Mouse (Mus musculus) cerebellum, postnatal 25 days (tissue): ENCODE data around the gene 2210010C04Rik.

Source experiments
- DNase-seq, 2 experiments: peaks; one replicate each; pipeline ENCODE4 v3.0.0; 2021; ENCODE audit warnings: mixed read lengths in 2 of 2

The 2210010C04Rik gene

GRCm38 (mm10) chr6:41035409-41035808, at the start of gene 2210010C04Rik:
Gene 2210010C04Rik, minus strand, starts transcription at chr6:41035509.
- no peak for DNase-seq

DNA sequence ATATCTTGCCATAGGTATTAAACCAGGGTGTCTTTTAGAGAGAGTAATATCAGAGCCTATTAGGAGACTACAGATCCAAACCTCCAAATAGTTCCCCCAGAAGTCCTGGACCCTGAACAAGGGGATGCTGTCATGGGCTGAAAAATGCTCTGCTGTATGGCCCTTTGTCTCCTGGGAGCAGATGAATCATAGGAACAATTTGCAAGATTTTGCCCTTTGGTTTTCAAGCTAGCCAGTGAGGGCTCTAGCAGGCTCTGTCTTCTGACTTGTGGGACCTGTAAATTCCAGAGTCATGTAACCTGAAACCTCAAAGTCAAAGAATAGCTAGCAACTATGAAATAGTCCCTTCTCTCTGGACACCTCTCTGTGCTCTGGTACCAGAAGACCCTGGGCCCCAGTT, 44.8 kb upstream of the 2210010C04Rik start:
- no peak for DNase-seq

DNA sequence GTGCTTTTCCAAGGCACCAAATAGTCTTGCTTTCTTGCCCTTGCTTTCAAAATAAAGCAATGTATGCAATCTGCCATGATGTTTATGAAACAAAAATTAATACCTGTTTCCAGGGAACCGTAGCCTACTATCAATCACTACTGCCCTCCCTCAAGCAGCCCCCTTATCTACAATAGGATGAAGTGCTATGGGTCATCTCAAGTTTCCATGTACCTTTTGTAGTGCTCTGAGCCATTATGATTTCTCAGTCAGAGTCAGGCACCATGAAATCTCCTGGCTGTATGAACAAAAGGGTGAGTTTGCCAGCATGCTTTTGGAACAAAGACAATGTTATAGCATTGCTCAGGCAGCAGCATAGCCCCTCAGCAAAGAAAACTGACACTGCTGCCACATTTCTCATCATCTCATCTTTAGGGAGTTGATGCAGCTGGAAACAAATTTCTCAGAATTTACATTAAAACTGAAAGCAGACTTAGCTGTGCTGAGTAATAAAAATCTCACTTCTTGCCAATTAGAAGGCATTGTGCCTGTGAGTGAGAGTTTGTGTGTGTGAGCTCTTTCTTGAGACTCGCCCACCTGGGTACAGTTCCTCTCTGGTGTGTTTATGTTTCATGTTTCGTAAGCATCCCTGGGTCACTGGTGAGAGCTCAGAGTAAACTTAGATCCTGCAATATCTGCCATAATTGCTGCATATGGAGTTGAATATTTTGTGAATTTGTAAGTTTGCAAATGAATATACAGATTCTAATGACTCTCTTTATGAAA, 43.4 kb upstream of the 2210010C04Rik start:
- no peak for DNase-seq

DNA sequence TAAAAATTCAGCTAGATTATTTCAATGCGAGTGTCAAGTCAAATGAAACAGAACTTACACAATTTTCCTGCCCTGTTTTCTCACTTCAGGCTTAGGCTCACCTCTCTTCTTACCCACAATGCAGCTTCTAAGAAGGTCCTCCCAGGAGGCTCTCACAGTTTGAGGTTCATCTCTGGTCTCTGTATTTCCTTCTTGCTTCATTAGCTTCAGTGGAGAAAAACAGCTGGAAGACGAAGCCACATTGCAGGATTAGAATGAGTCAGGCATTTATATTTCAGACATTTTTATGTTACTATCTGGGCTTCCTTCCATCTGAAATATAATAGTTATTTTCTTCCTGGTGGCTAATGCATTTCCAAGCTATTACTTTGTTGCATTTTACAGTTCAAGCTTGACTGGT, 40.4 kb upstream of the 2210010C04Rik start:
- DNase-seq, result no peak

- DNase-seq, result no peak
These were observed 28.0 kb upstream of the 2210010C04Rik start for GRCm38 (mm10) chr6:41063332-41063731.

GRCm38 (mm10) chr6:41062746-41063145, 27.4 kb upstream of the 2210010C04Rik start:
- DNase-seq, result no peak

DNA sequence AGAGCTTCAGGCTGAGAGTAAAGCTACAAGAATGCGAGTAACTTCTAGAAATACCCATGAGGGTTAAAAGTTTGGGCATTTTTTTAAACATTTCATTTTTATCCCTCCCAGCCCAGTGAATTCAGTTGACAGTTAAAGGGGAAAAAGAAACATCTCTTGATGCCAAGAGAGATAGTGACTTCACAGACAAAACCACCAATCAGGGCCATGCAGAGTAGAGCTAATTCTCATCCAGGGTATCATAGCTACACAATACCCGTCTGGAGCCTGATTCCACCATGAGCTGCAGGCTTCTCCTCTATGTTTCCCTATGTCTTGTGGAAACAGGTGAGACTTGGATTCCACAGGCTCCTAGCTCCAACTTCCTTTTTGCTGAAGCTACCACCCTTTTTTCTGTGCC, 26.8 kb upstream of the 2210010C04Rik start:
- no peak for DNase-seq

DNA sequence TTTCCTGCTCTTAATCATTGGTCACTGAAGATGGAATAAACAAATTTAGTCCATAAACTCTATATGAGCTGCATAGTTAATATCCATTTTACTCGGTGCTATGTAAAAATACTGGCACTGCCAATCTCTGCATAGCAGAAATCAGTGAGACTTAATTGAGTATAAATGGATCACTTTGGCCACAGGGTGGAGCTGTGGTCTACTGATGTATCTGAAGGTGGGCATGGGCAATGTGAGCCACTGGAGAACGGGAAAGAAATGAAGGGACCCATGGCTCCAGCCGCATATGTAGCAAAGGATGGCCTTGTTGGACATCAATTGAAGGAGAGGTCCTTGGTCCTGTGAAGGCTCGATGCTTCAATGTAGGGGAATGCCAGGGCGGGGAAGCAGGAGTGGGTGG, 25.8 kb upstream of the 2210010C04Rik start:
- no peak for DNase-seq

- no peak for DNase-seq
These were observed 22.3 kb upstream of the 2210010C04Rik start for GRCm38 (mm10) chr6:41057653-41058052.

DNA sequence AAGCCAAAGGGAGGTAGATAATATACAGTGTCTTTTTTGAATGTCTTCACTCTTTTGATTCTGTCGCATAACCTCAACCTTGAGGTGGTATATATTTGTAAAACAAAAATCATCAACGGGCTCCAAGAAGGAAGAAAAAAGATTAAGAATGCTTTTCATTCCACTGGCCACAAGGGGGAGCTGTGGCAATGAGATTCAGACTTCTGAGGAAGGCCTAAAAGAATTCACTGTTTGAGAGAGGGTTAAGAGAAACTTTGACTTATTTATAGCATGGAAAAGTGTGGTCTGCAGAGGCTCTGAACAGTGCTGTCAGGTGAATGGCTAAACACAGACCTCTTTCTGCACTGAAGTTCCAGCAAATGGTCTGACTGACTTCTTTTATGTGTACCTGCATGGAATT, 20.3 kb upstream of the 2210010C04Rik start:
- DNase-seq, result peak in 1 of 2 experiments; percentile 20

GRCm38 (mm10) chr6:41054379-41054778, 19.1 kb upstream of the 2210010C04Rik start:
- DNase-seq, result no peak

GRCm38 (mm10) chr6:41051824-41052223, 16.5 kb upstream of the 2210010C04Rik start:
- DNase-seq, result no peak

- no peak for DNase-seq
These were observed 13.3 kb upstream of the 2210010C04Rik start for GRCm38 (mm10) chr6:41048602-41049001.

DNA sequence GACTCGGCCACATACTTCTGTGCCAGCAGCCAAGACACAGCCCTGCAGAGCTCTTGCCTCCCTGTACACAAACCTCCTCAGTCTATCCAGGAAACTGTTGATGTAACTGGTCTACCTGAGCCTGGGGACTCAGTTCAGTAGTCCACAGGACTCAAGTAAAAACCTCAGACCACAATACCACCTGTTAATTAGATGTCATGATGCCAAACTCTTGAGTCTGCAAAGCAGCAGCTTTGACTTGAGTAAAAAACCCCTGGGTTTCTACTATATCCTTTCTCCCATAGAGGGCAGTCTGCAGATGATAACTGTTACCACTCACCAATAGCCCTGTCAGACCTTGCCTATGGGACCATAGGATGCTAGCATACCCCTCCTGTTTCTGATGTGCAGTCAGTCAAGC, 12.7 kb upstream of the 2210010C04Rik start:
- DNase-seq, result no peak

DNA sequence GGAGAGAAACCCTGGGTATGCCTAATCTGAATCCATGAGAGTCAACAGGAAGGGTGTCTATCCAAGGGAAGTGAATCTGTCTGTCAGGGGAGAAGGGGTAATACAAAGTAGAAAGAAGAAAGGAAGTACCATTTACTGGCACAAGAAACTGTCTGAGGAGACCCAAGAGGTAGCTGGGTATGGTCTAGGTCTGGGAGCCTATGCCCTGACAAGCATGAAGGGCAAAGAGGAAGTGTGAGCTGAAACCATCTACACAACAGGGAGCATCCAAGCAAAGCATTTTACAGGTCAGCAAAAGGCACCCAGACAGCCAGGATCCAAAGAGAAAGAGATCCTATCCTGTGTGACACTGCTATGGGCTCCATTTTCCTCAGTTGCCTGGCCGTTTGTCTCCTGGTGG, 11.9 kb upstream of the 2210010C04Rik start:
- no peak for DNase-seq

GRCm38 (mm10) chr6:41046553-41046952, 11.2 kb upstream of the 2210010C04Rik start:
- no peak for DNase-seq

- no peak for DNase-seq
These were observed 9.4 kb upstream of the 2210010C04Rik start for GRCm38 (mm10) chr6:41044753-41045152.

- no peak for DNase-seq
These were observed 9.0 kb upstream of the 2210010C04Rik start for GRCm38 (mm10) chr6:41044314-41044713.

GRCm38 (mm10) chr6:41032802-41033201, 2.5 kb downstream of the 2210010C04Rik start:
- no peak for DNase-seq

- no peak for DNase-seq
These were observed 3.1 kb downstream of the 2210010C04Rik start for GRCm38 (mm10) chr6:41032231-41032630.

GRCm38 (mm10) chr6:41030821-41031220, 4.5 kb downstream of the 2210010C04Rik start:
- no peak for DNase-seq

GRCm38 (mm10) chr6:41027053-41027452, 8.3 kb downstream of the 2210010C04Rik start:
- DNase-seq, result no peak

- DNase-seq, result no peak
These were observed 9.2 kb downstream of the 2210010C04Rik start for GRCm38 (mm10) chr6:41025873-41026650.

- no peak for DNase-seq
These were observed 16.2 kb downstream of the 2210010C04Rik start for GRCm38 (mm10) chr6:41019140-41019539.
